Mouse (Mus musculus) embryo, embryonic 11.5 days (tissue): ENCODE data around the gene Ddx31.

Experiments
- DNase-seq: peaks from one replicate; pipeline ENCODE4 v3.0.0-alpha.2; 2012; ENCODE audit warnings: low read depth, low spot score

Gene Ddx31

GRCm38 (mm10) chr2:28840222-28840951 lies at the start of gene Ddx31, which contains the start of gene Gtf3c4:
Ddx31 (plus strand) TSS chr2:28840406.
Gtf3c4 (minus strand) TSS chr2:28840360.
- peak; percentile 92 for DNase-seq

- peak; percentile 71 for DNase-seq
Measured at GRCm38 (mm10) chr2:28792931-28793610, 47.1 kb upstream of the Ddx31 start.

GRCm38 (mm10) chr2:28794623-28795022 lies 45.6 kb upstream of the Ddx31 start:
- DNase-seq = no peak

- DNase-seq = no peak
Measured at GRCm38 (mm10) chr2:28796298-28796697, 43.9 kb upstream of the Ddx31 start.

GRCm38 (mm10) chr2:28797490-28798106 lies 42.6 kb upstream of the Ddx31 start:
- DNase-seq = no peak

GRCm38 (mm10) chr2:28798390-28798789 lies 41.8 kb upstream of the Ddx31 start:
- DNase-seq = no peak

GRCm38 (mm10) chr2:28799575-28799974 lies 40.6 kb upstream of the Ddx31 start:
- no peak for DNase-seq

- no peak for DNase-seq
Measured at GRCm38 (mm10) chr2:28803406-28803805, 36.8 kb upstream of the Ddx31 start.

GRCm38 (mm10) chr2:28808841-28809240 lies 31.4 kb upstream of the Ddx31 start:
- no peak for DNase-seq

GRCm38 (mm10) chr2:28810260-28811013 lies 29.8 kb upstream of the Ddx31 start:
- DNase-seq = no peak

- no peak for DNase-seq
Measured at GRCm38 (mm10) chr2:28818866-28819265, 21.3 kb upstream of the Ddx31 start.

- no peak for DNase-seq
Measured at GRCm38 (mm10) chr2:28829265-28829664, 10.9 kb upstream of the Ddx31 start.

- no peak for DNase-seq
Measured at GRCm38 (mm10) chr2:28836181-28836940, 3.8 kb upstream of the Ddx31 start.

- peak; percentile 3 for DNase-seq
Measured at GRCm38 (mm10) chr2:28839501-28840221, 545 bp upstream of the Ddx31 start.

- DNase-seq = no peak
Measured at GRCm38 (mm10) chr2:28842042-28842441, 1.8 kb downstream of the Ddx31 start.

- DNase-seq = no peak
Measured at GRCm38 (mm10) chr2:28848879-28849278, 8.7 kb downstream of the Ddx31 start.

GRCm38 (mm10) chr2:28852594-28852993 lies 12.4 kb downstream of the Ddx31 start:
- no peak for DNase-seq

GRCm38 (mm10) chr2:28855773-28856172 lies 15.6 kb downstream of the Ddx31 start:
- DNase-seq = no peak

GRCm38 (mm10) chr2:28859303-28859702 lies 19.1 kb downstream of the Ddx31 start:
- no peak for DNase-seq

GRCm38 (mm10) chr2:28860678-28861423 lies 20.6 kb downstream of the Ddx31 start:
- no peak for DNase-seq
